Mouse (Mus musculus) heart, postnatal 36 days (tissue): Measurements from ENCODE around the gene Ccdc151. TPM values are rescaled to one million over a fixed set of nuclear protein-coding genes. Genes with fewer than 3 reads are reported as not detected.

Source experiments
- DNase-seq, 2 experiments: peaks; one replicate each; pipeline ENCODE4 v3.0.0; 2021 to 2022
- intact Hi-C: fragments of 180-260 bp; cut with DNase I; formaldehyde crosslinking; loops from one replicate; pipeline ENCODE4 v1.15.1; 2025
- total RNA-seq, 2 experiments: library from RNA; stranded (reverse); gene quantifications; 2 replicates each; pipeline ENCODE4 v1.2.3; 2021

Gene Ccdc151
- not detected for total RNA-seq

- peak; percentile 97 to 98 for DNase-seq
- intact Hi-C loops = loop anchor here (2.0 kb wide), 1 partner anchor 40 kb away; the partner anchor contains the start of gene Epor
Observed at GRCm38 (mm10) chr9:22002194-22003162, at the start of gene Ccdc151, which contains the start of gene Prkcsh. Gene Ccdc151 (minus strand): TSS chr9:22002634. Gene Prkcsh (plus strand): TSS chr9:22002806.

- no peak for DNase-seq
- intact Hi-C loops = no loop called here
Observed at GRCm38 (mm10) chr9:22051958-22052254, 49.5 kb upstream of the Ccdc151 start, which contains the start of gene Elavl3. Gene Elavl3 (minus strand): TSS chr9:22052023.

- intact Hi-C loops = no loop called here
- DNase-seq = no peak
Observed at GRCm38 (mm10) chr9:22051161-22051957, 48.9 kb upstream of the Ccdc151 start.

GRCm38 (mm10) chr9:22050351-22050889, 48.0 kb upstream of the Ccdc151 start:
- intact Hi-C loops = no loop called here
- peak; percentile 23 to 29 for DNase-seq

GRCm38 (mm10) chr9:22049721-22050270, 47.4 kb upstream of the Ccdc151 start:
- intact Hi-C loops = no loop called here
- no peak for DNase-seq

GRCm38 (mm10) chr9:22049315-22049714, 46.9 kb upstream of the Ccdc151 start:
- intact Hi-C loops = no loop called here
- no peak for DNase-seq

GRCm38 (mm10) chr9:22047329-22047728, 44.9 kb upstream of the Ccdc151 start:
- intact Hi-C loops = no loop called here
- no peak for DNase-seq

GRCm38 (mm10) chr9:22041832-22042231, 39.4 kb upstream of the Ccdc151 start:
- no peak for DNase-seq
- intact Hi-C loops = no loop called here

GRCm38 (mm10) chr9:22037826-22038225, 35.4 kb upstream of the Ccdc151 start:
- no peak for DNase-seq
- intact Hi-C loops = no loop called here

GRCm38 (mm10) chr9:22035300-22036044, 33.0 kb upstream of the Ccdc151 start:
- intact Hi-C loops = no loop called here
- no peak for DNase-seq

GRCm38 (mm10) chr9:22030386-22030785, 28.0 kb upstream of the Ccdc151 start:
- no peak for DNase-seq
- intact Hi-C loops = no loop called here

- no peak for DNase-seq
- intact Hi-C loops = no loop called here
Observed at GRCm38 (mm10) chr9:22028467-22028866, 26.0 kb upstream of the Ccdc151 start.

- intact Hi-C loops = no loop called here
- no peak for DNase-seq
Observed at GRCm38 (mm10) chr9:22024592-22024991, 22.2 kb upstream of the Ccdc151 start.

- intact Hi-C loops = no loop called here
- DNase-seq = no peak
Observed at GRCm38 (mm10) chr9:22017208-22017825, 14.9 kb upstream of the Ccdc151 start.

GRCm38 (mm10) chr9:22016245-22016644, 13.8 kb upstream of the Ccdc151 start:
- DNase-seq = no peak
- intact Hi-C loops = no loop called here

- intact Hi-C loops = no loop called here
- DNase-seq = no peak
Observed at GRCm38 (mm10) chr9:22012731-22013130, 10.3 kb upstream of the Ccdc151 start.

GRCm38 (mm10) chr9:22011055-22011454, 8.6 kb upstream of the Ccdc151 start:
- intact Hi-C loops = no loop called here
- no peak for DNase-seq

GRCm38 (mm10) chr9:22004546-22004945, 2.1 kb upstream of the Ccdc151 start:
- intact Hi-C loops = no loop called here
- DNase-seq = no peak

- intact Hi-C loops = loop anchor here (2.0 kb wide), 1 partner anchor 40 kb away; the partner anchor contains the start of gene Epor
- no peak for DNase-seq
Observed at GRCm38 (mm10) chr9:22003163-22003554, 725 bp upstream of the Ccdc151 start.

GRCm38 (mm10) chr9:22001633-22002032, 801 bp downstream of the Ccdc151 start:
- intact Hi-C loops = loop anchor here (2.0 kb wide), 1 partner anchor 39 kb away; the partner anchor contains the start of gene Epor
- no peak for DNase-seq
